Mouse (Mus musculus) heart, embryonic 13.5 days (tissue): ENCODE data around the gene Arsg. TPM values are rescaled to one million over a fixed set of nuclear protein-coding genes. Genes with fewer than 3 reads are reported as not detected.

ENCODE experiments used
- microRNA-seq: library from miRNA; unstranded; fragments of <30 nt; microRNA quantifications from one replicate; pipeline ENCODE4, GENCODE M21; 2016
- polyA plus RNA-seq: library from polyadenylated mRNA; unstranded; fragments of >200 nt; fragmentation: Nextera tagmentation; extraction: Ambion mirVana; gene quantifications from 2 replicates; pipeline ENCODE4 v1.2.1, GENCODE M21; 2015

The Arsg gene
- polyA plus RNA-seq, 1 experiment from 2014 or later: 3.8 TPM

Small RNAs within 50 kb of the gene (microRNA-seq; reads per million reads assigned to microRNA genes)
- not detected for gene Gm25540

Other genes starting within 250 kb of the Arsg start
- 0.60 and 0.64 TPM in 2 replicates for gene Rgs9, start 175.2 kb upstream of the Arsg start, polyA plus RNA-seq
- 17.8 and 18.6 TPM in 2 replicates for gene Gna13, start 110.5 kb upstream of the Arsg start, polyA plus RNA-seq
- gene 9930022D16Rik, start 59.5 kb upstream of the Arsg start, polyA plus RNA-seq: 0.05 TPM in 1 of 2 replicates, not detected in the other
- gene Amz2, start 47.4 kb upstream of the Arsg start, polyA plus RNA-seq: 33.4 and 38.1 TPM in 2 replicates
- gene Slc16a6, start 224 bp downstream of the Arsg start, polyA plus RNA-seq: 9.6 and 9.7 TPM in 2 replicates
- 44.7 and 48.0 TPM in 2 replicates for gene Wipi1, start 138.6 kb downstream of the Arsg start, polyA plus RNA-seq
- 375 and 413 TPM in 2 replicates for gene Prkar1a, start 176.0 kb downstream of the Arsg start, polyA plus RNA-seq
- gene Fam20a, start 248.9 kb downstream of the Arsg start, polyA plus RNA-seq: 1.6 and 2.3 TPM in 2 replicates